Mouse (Mus musculus) C2C12 (cell line): ENCODE results near the gene Fam241b. TPM values are rescaled to one million over a fixed set of nuclear protein-coding genes. Genes with fewer than 3 reads are reported as not detected.

Experiments
- H3K27me3 ChIP-seq: one replicate; pipeline ENCODE4 v1.6.1; 2011; ENCODE audit not compliant: control insufficient read depth, insufficient read depth, insufficient read length
- H3K36me3 ChIP-seq: one replicate; pipeline ENCODE4 v1.6.1; 2011; ENCODE audit not compliant: control insufficient read depth, insufficient read depth
- H3K4me3 ChIP-seq: one replicate; pipeline ENCODE4 v1.5.1; 2011; ENCODE audit warnings: mild to moderate bottlenecking, control low read depth; ENCODE audit not compliant: poor library complexity, insufficient read depth, severe bottlenecking
- H3K79me2 ChIP-seq: one replicate; pipeline ENCODE4 v1.6.1; 2011; ENCODE audit not compliant: control insufficient read depth, insufficient read depth
- H3K79me3 ChIP-seq: one replicate; pipeline ENCODE4 v1.6.1; 2011; ENCODE audit warnings: low read depth, control low read depth
- H3ac ChIP-seq: one replicate; pipeline ENCODE3; 2011; ENCODE audit warnings: low read depth; ENCODE audit not compliant: control insufficient read depth, insufficient read length
- CEBPB ChIP-seq: IDR thresholded peaks from one replicate; pipeline ENCODE4 v1.6.1; 2011; ENCODE audit warnings: low read depth, mild to moderate bottlenecking, control low read depth, moderate library complexity
- CTCF ChIP-seq: IDR thresholded peaks from one replicate; pipeline ENCODE4 v1.5.1; 2011; ENCODE audit not compliant: control insufficient read depth, insufficient read depth, insufficient read length
- FOSL1 ChIP-seq: IDR thresholded peaks from one replicate; pipeline ENCODE4 v1.8.0; 2011; ENCODE audit warnings: mild to moderate bottlenecking, low read length; ENCODE audit not compliant: poor library complexity, insufficient read depth, severe bottlenecking
- MAX ChIP-seq: IDR thresholded peaks from one replicate; pipeline ENCODE4 v1.6.1; 2011; ENCODE audit warnings: mild to moderate bottlenecking, control low read depth
- MYOD1 ChIP-seq: IDR thresholded peaks from one replicate; pipeline ENCODE4 v1.6.1; 2011; ENCODE audit warnings: low read depth; ENCODE audit not compliant: control insufficient read depth, insufficient read length
- MYOG ChIP-seq: IDR thresholded peaks from one replicate; pipeline ENCODE4 v1.6.1; 2011; ENCODE audit not compliant: control insufficient read depth, insufficient read length; ENCODE audit errors: extremely low read depth
- USF1 ChIP-seq: IDR thresholded peaks from one replicate; pipeline ENCODE4 v1.6.1; 2011; ENCODE audit warnings: low read depth, mild to moderate bottlenecking, control low read depth, moderate library complexity
- long read RNA-seq, 2 experiments: library from polyadenylated mRNA; unstranded; transcript quantifications; one replicate each; pipeline ENCODE4 v2.0.0; 2019 to 2020
- polyA plus RNA-seq: library from polyadenylated mRNA; unstranded; fragments of >200 nt; fragmentation: generic; extraction: Trizol; gene quantifications from one replicate; pipeline ENCODE4 v1.2.1, GENCODE M21; 2012; ENCODE audit warnings: missing spikeins

Gene Fam241b
- 1.9 TPM for polyA plus RNA-seq
- long read RNA-seq, experiment 1, partial matches to known transcripts, result 1 of 6 reads
- long read RNA-seq, experiment 1, other reads (novel, unspliced or antisense), result 1 of 6 reads
- long read RNA-seq, experiment 2, partial matches to known transcripts, result 0 of 10 reads
- long read RNA-seq, experiment 2, other reads (novel, unspliced or antisense), result 1 of 10 reads

GRCm38 (mm10) chr10:62143820-62144219 is at the start of gene Fam241b:
Gene Fam241b, minus strand, starts transcription at chr10:62143920.
- Histone ChIP-seq H3K79me2 (no peaks in the 10 kb centered on the region), H3K27me3 (peaks cover 36% of the 10 kb centered on the region), H3K36me3 (no peaks in the 10 kb centered on the region), H3ac (no peak within 1 kb of the TSS), H3K79me3 (no peaks in the 10 kb centered on the region), H3K4me3 (no peak within 1 kb of the TSS)
- TF ChIP-seq FOSL1, result no peak
- TF ChIP-seq CTCF, result no peak
- TF ChIP-seq USF1, result no peak
- no peak for TF ChIP-seq MYOD1

GRCm38 (mm10) chr10:62192701-62193157 is 49.0 kb upstream of the Fam241b start:
- no peaks in the 10 kb centered on the region for H3K36me3 ChIP-seq
- TF ChIP-seq USF1 (no peak), MYOG (no peak), CEBPB (no peak), CTCF (no peak), FOSL1 (peak; percentile 67), MAX (peak; percentile 92), MYOD1 (peak; percentile 77)

GRCm38 (mm10) chr10:62190821-62191220 is 47.1 kb upstream of the Fam241b start:
- Histone ChIP-seq H3K27me3 (no peaks in the 10 kb centered on the region), H3K79me3 (no peaks in the 10 kb centered on the region), H3K4me3 (no peak overlapping the region), H3K36me3 (no peaks in the 10 kb centered on the region), H3ac (no peak overlapping the region), H3K79me2 (no peaks in the 10 kb centered on the region)
- TF ChIP-seq MAX (no peak), FOSL1 (no peak), USF1 (no peak), MYOG (no peak), MYOD1 (no peak), CTCF (no peak), CEBPB (no peak)

More at GRCm38 (mm10) chr10:62192701-62193157, 49.0 kb upstream of the Fam241b start:
- Histone ChIP-seq H3K4me3 (no peak overlapping the region), H3ac (no peak overlapping the region), H3K27me3 (no peaks in the 10 kb centered on the region), H3K79me2 (no peaks in the 10 kb centered on the region), H3K79me3 (no peaks in the 10 kb centered on the region)

- Histone ChIP-seq H3K79me3 (no peaks in the 10 kb centered on the region), H3K36me3 (no peaks in the 10 kb centered on the region), H3K27me3 (no peaks in the 10 kb centered on the region), H3K79me2 (no peaks in the 10 kb centered on the region), H3ac (no peak overlapping the region), H3K4me3 (no peak overlapping the region)
- TF ChIP-seq MAX (no peak), CTCF (no peak), USF1 (no peak), CEBPB (no peak), MYOG (no peak), MYOD1 (no peak), FOSL1 (no peak)
Observed at GRCm38 (mm10) chr10:62189910-62190309, 46.2 kb upstream of the Fam241b start.

GRCm38 (mm10) chr10:62189303-62189702 is 45.6 kb upstream of the Fam241b start:
- Histone ChIP-seq H3K36me3 (no peaks in the 10 kb centered on the region), H3K79me2 (no peaks in the 10 kb centered on the region), H3K4me3 (no peak overlapping the region), H3ac (no peak overlapping the region), H3K79me3 (no peaks in the 10 kb centered on the region), H3K27me3 (no peaks in the 10 kb centered on the region)
- TF ChIP-seq CEBPB, result no peak
- no peak for TF ChIP-seq MAX
- no peak for TF ChIP-seq FOSL1
- no peak for TF ChIP-seq MYOG
- no peak for TF ChIP-seq CTCF
- TF ChIP-seq MYOD1, result no peak
- TF ChIP-seq USF1, result no peak

- H3K27me3 ChIP-seq, result no peaks in the 10 kb centered on the region
- TF ChIP-seq MYOD1, result no peak
- TF ChIP-seq CTCF, result peak; percentile 76
- no peaks in the 10 kb centered on the region for H3K36me3 ChIP-seq
- H3K79me3 ChIP-seq, result no peaks in the 10 kb centered on the region
- no peak overlapping the region for H3K4me3 ChIP-seq
- H3K79me2 ChIP-seq, result no peaks in the 10 kb centered on the region
- H3ac ChIP-seq, result no peak overlapping the region
Observed at GRCm38 (mm10) chr10:62186882-62187281, 43.2 kb upstream of the Fam241b start.
